Mouse (Mus musculus) heart, adult 8-10 months (tissue): ENCODE measurements around the gene Acsf2. TPM values are rescaled to one million over a fixed set of nuclear protein-coding genes. Genes with fewer than 3 reads are reported as not detected.

Experiments used
- DNase-seq: peaks from one replicate; pipeline ENCODE4 v3.0.0; 2022; ENCODE audit warnings: low spot score
- total RNA-seq, 4 experiments: library from RNA; stranded (reverse); gene quantifications; 2 replicates each; pipeline ENCODE4 v1.2.4; 2022

Gene Acsf2
- total RNA-seq, 4 experiments from 2014 or later = 25.6 to 34.8 (median 30.1) TPM

- no peak for DNase-seq
Measured at GRCm38 (mm10) chr11:94598437-94599120, 3.1 kb downstream of the Acsf2 start.

GRCm38 (mm10) chr11:94597319-94597718 is 4.4 kb downstream of the Acsf2 start:
- DNase-seq = peak; percentile 56

DNA sequence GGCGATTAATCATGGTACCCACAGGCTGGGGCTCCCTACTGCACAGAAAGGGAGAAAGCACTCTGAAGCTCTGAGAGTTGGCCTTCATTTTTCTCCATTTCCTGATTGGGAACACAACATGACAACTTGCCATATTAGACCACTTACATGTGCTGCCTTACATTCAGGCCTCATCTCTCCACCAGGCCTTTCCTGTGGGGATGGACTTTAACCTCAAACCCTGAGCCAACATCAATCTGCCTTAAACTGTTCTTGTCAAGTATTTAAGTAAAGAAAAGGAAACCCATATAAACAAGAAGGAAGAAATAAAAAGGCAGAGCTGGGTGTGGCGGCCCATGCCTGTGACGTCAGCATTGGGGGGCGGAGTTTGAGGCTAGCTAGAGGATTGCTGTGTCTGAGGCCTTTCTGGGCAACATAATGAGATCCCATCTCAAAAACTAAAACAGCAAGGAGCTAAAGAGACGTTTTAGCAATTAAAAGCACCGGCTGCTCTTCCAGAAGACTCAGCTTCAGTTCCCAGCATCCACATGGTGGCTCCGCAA is 5.3 kb downstream of the Acsf2 start:
- DNase-seq = no peak

- no peak for DNase-seq
Measured at GRCm38 (mm10) chr11:94587511-94587910, 14.2 kb downstream of the Acsf2 start.

DNA sequence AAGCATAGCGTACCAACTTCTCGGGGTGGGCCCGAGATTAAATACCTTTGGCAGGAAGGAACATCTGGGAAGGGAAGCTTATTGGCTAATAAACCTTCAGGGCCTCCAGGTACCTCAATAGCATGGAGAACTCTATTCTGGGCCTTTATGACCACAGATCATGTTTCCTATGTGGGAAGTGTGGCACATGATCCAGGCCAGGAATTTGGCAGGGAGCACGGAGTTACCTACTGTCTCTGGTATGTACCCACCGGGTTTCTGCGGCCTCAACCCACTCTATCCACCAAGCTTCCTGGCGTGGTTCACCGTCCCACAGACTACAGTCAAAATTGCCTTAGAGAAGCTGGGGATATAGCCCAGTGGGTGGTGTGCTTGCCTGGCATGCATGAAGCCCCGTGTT is 16.6 kb downstream of the Acsf2 start:
- DNase-seq = no peak

GRCm38 (mm10) chr11:94580111-94580740 is 21.4 kb downstream of the Acsf2 start:
- DNase-seq = no peak

GRCm38 (mm10) chr11:94576361-94576760 is 25.3 kb downstream of the Acsf2 start:
- no peak for DNase-seq

DNA sequence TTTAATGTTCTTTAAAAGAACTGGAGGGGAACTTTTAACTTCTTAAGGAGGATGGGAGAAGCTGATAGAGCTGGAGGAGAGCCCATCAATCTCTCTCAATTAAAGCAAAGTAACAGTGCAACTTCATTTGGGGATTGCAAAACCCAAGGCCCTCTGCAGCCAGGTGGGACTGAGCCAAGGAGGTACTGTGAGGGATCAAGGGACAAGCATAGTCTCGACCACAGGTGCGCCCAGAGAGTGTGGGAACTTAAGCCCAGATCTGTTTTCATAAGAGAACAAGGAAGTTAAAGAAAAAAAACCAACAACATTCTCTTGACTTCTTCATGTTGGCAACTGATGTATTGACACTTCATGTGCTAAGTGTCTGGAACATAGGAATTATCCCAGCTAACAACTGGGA is 26.6 kb downstream of the Acsf2 start:
- DNase-seq = no peak

DNA sequence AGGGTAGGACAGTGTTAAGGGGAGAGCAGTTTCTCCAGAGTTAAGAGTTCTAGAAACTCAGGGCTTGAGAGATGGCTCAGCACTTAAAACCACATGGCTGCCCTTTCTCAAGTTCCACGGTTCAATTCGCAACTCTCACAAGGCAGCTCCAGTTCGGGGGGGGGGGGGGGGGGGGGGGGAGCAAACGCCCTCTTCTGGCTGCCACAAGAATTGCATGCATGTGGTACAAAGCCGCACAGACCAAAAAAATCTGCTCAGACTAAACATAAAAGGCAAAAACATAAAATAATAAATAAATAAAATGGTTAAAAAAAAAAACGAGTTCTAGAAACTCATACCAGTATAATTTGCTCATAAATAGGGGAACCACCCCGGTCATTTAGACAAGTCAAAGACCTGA is 27.1 kb downstream of the Acsf2 start:
- DNase-seq = no peak

- DNase-seq = no peak
Measured at GRCm38 (mm10) chr11:94571850-94572249, 29.8 kb downstream of the Acsf2 start.

- peak; percentile 51 for DNase-seq
Measured at GRCm38 (mm10) chr11:94570612-94571011, 31.1 kb downstream of the Acsf2 start.

- no peak for DNase-seq
Measured at GRCm38 (mm10) chr11:94567326-94567725, 34.3 kb downstream of the Acsf2 start.

GRCm38 (mm10) chr11:94566534-94566933 is 35.1 kb downstream of the Acsf2 start:
- no peak for DNase-seq

- no peak for DNase-seq
Measured at GRCm38 (mm10) chr11:94565151-94565479, 36.6 kb downstream of the Acsf2 start.

DNA sequence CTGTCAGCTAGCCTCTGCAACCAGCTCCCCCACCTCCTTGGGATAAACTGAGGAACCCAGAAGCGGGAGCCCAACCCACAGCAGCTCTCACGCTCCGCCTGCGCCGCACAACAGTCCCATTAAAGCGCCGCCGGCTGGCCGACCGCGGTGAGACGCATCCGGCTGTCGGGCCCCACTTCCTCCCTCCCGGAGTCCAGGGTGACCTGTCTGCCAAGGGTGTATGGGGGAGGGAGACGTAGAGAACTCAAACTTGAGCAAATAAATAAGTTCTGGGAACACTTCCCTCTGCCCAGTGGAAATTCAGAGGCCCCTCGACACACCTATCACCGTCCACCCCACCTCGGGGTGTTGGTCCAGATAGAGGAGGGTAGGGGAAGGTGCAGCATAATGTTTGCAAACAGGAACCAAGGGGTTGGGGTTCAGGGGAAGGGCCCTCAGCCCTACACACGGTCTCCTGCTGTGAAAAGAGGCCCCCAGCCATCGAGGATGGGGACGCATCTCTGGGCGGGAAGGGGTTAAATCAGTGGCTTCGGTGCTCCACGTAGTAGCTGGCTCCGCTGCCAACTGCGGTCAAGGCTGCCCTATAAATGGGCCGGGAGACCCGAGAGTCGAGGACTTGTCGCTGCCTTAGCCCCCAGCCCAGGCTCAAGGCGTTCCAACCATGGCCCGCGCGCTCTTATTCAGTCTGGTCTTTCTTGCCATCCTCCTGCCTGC is 37.1 kb downstream of the Acsf2 start, which contains the start of gene Chad:
Chad (plus strand) TSS at position 611 of the 714 bp plus-strand sequence.
- peak; percentile 38 for DNase-seq

DNA sequence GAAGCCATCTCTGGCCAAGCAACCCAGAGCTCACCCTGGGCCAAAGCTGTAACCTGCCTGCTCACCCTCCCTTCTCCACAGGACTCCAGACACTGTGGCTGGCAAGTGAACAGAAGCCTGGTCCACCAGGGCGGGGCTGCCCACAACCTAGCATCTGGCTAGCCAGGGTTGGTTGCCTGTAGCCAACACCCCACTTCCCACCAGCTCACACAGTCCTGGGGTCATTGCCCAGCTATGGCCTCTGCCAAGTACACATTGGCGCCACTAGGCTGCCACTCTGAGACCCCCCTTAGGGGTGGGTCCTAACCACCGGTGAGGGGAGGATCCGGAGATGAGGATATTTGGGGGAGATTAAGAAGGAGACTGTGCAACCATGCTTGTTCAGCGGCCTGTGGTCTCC is 37.9 kb downstream of the Acsf2 start:
- no peak for DNase-seq

DNA sequence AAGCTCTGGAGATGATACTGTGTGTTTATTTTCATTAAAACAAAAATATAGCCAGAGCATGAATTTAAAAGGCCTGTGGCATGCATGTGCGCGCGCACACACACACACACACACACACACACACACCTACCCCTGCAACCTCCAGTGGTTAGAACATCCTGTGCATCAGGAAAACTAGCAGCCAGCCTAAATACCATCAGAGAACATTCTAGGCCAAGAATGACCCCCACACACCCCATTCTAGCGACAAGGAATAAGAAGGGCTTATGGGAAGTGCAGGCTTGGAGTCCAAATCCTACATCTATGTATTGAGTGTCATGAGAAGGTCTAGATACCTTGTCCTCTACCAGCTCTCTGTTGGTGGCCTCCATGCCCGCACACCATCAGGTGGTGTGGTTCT is 38.3 kb downstream of the Acsf2 start:
- DNase-seq = no peak

GRCm38 (mm10) chr11:94558226-94558625 is 43.4 kb downstream of the Acsf2 start:
- no peak for DNase-seq

- DNase-seq = no peak
Measured at GRCm38 (mm10) chr11:94550442-94550744, 51.3 kb downstream of the Acsf2 start.

GRCm38 (mm10) chr11:94549691-94550441 is 51.8 kb downstream of the Acsf2 start:
- DNase-seq = no peak

- DNase-seq = peak; percentile 95
Measured at GRCm38 (mm10) chr11:94548888-94549690, 52.6 kb downstream of the Acsf2 start, which contains the start of gene Rsad1. Rsad1 (minus strand) TSS chr11:94549255.
